Mouse (Mus musculus) ES-Bruce4 (cell line): ENCODE data around the gene Imp4. TPM values are rescaled to one million over a fixed set of nuclear protein-coding genes. Genes with fewer than 3 reads are reported as not detected.
"Not testable (repeated sequence)": the region's sequence is repeated elsewhere in the genome, so short reads cannot be mapped to it uniquely, and the experiment has no call there.

Experiments
- H3K27ac ChIP-seq: 2 replicates; pipeline ENCODE4 v1.5.1; 2012; ENCODE audit warnings: low read length, inconsistent platforms; ENCODE audit not compliant: insufficient read depth
- H3K27me3 ChIP-seq: 2 replicates; pipeline ENCODE4 v1.6.1; 2012; ENCODE audit warnings: mild to moderate bottlenecking, low read length, inconsistent platforms; ENCODE audit not compliant: control insufficient read depth, poor library complexity, insufficient read depth, severe bottlenecking
- H3K36me3 ChIP-seq: 2 replicates; pipeline ENCODE4 v1.6.1; 2012; ENCODE audit warnings: inconsistent platforms, mild to moderate bottlenecking, low read length, moderate library complexity; ENCODE audit not compliant: control insufficient read depth, poor library complexity, insufficient read depth, severe bottlenecking
- H3K4me1 ChIP-seq: one replicate; pipeline ENCODE4 v1.8.1; 2011; ENCODE audit warnings: low read length; ENCODE audit not compliant: control insufficient read depth, insufficient read depth
- H3K4me3 ChIP-seq: 2 replicates; pipeline ENCODE4 v1.5.1; 2011; ENCODE audit warnings: low read depth, mild to moderate bottlenecking, low read length
- H3K9ac ChIP-seq: 2 replicates; pipeline ENCODE4 v1.6.1; 2012; ENCODE audit warnings: low read depth, mild to moderate bottlenecking, inconsistent platforms; ENCODE audit not compliant: poor library complexity, severe bottlenecking
- H3K9me3 ChIP-seq: replicated peaks from 2 replicates; pipeline ENCODE4 v1.6.1; 2012; ENCODE audit warnings: mild to moderate bottlenecking, low read length, inconsistent platforms; ENCODE audit not compliant: control insufficient read depth, poor library complexity, insufficient read depth, severe bottlenecking
- CTCF ChIP-seq: IDR thresholded peaks from one replicate; pipeline ENCODE4 v1.8.1; 2011; ENCODE audit warnings: low read depth, low read length
- EP300 ChIP-seq: IDR thresholded peaks from 2 replicates; pipeline ENCODE4 v1.6.1; 2011; ENCODE audit warnings: low read depth, low read length; ENCODE audit not compliant: insufficient read depth
- POLR2A ChIP-seq: IDR thresholded peaks from one replicate; pipeline ENCODE4 v1.8.1; 2011; ENCODE audit warnings: low read length; ENCODE audit not compliant: insufficient read depth
- polyA plus RNA-seq: library from polyadenylated mRNA; stranded (reverse); fragments of >200 nt; gene quantifications from 2 replicates; pipeline ENCODE4 v1.2.4, GENCODE M21; 2011; ENCODE audit warnings: low read depth; ENCODE audit not compliant: missing spikeins, insufficient read depth, insufficient read length

Imp4 gene
- polyA plus RNA-seq, 1 experiment: 49.2 TPM

DNA sequence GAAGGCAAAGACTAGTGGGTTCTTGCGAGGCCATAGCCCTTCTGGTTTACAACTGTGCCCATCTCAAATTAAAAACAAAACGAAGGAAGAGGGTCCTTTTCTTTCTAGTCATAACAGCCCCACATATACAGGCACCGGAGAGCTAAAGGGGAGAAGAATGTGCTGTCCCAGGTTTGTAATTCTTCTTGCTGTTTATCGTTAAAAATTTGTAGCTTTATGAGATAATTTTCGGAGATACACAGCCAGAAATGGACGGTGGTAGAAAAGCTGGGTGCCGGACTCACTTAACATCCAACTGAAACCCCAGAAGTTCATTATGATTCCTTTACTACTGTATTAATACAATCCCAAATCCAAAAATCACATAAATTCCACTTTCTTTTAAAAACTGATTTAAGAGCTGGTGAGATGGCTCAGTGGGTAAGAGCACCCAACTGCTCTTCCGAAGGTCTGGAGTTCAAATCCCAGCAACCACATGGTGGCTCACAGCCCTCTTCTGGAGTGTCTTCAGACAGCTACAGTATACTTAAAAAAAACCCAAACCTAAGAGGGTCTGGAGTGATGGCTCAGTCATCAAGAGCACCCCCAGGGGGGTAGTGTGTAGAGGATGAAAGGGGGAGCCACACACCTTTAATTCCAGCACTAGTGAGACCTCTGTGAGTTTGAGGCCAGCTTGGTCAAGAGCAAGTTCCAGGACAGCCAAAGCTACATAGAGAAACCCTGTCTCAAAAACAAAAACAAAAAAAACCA, 4.1 kb upstream of the Imp4 start:
- H3K9ac ChIP-seq: peak overlapping the region; percentile 78
- no peaks in the 10 kb centered on the region for H3K27me3 ChIP-seq
- H3K27ac ChIP-seq: peak overlapping the region; percentile 47
- peak overlapping the region; percentile 100 for H3K4me3 ChIP-seq
- H3K36me3 ChIP-seq: no peaks in the 10 kb centered on the region
- TF ChIP-seq POLR2A (no peak), CTCF (no peak), EP300 (no peak)
- H3K9me3 ChIP-seq: peaks cover 11% of the 10 kb centered on the region
- H3K4me1 ChIP-seq: no peaks in the 10 kb centered on the region

GRCm38 (mm10) chr1:34436374-34436773, 3.3 kb upstream of the Imp4 start:
- no peaks in the 10 kb centered on the region for H3K4me1 ChIP-seq
- H3K9ac ChIP-seq: no peak overlapping the region
- H3K36me3 ChIP-seq: no peaks in the 10 kb centered on the region
- TF ChIP-seq POLR2A: no peak
- TF ChIP-seq EP300: no peak
- no peak for TF ChIP-seq CTCF
- no peaks in the 10 kb centered on the region for H3K27me3 ChIP-seq
- H3K27ac ChIP-seq: no peak overlapping the region
- no peak overlapping the region for H3K4me3 ChIP-seq
- peaks cover 3% of the 10 kb centered on the region; the same call in 1 of the 2 replicates for H3K9me3 ChIP-seq

GRCm38 (mm10) chr1:34437366-34437765, 2.3 kb upstream of the Imp4 start:
- not testable (repeated sequence) for H3K9ac ChIP-seq, H3K27me3 ChIP-seq

DNA sequence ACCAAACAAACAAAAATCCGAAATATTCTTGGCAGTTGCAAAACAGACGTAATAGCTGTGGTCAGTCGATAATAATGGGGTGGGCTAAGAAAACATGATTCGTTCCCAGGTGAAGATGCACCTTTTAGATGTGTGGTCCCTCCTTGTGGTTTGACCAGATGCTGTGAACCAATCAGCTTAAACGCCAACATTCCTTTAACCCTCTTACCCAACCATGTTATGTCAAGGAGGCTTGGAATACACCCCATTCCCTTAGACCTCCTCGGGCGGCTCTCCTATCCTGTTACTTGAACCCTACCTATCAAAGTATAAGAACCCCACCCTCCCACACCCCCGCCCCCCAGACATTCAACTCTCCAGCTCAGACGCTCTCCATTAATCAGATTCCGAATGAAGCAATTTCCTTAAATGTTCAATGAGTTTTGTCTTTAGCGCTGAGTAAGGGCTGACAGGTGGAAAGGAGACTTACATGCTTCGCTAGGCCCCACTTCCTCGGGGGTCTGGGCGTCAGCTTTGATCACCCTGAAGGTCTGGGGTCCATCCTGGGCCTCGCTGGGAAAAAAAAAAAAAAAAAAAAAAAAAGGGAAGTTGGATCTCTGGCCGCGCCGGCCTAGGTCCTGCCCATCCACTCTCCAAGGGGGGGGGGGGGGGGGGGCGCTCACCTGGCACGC, 1.1 kb upstream of the Imp4 start:
- TF ChIP-seq POLR2A (no peak), CTCF (no peak), EP300 (no peak)
- Histone ChIP-seq H3K27ac (no peak overlapping the region), H3K9me3 (no peaks in the 10 kb centered on the region), H3K4me1 (no peaks in the 10 kb centered on the region), H3K4me3 (peak overlapping the region; percentile 93), H3K36me3 (peaks cover 15% of the 10 kb centered on the region), H3K27me3 (no peaks in the 10 kb centered on the region), H3K9ac (peak overlapping the region; percentile 54)

More at GRCm38 (mm10) chr1:34437366-34437765, 2.3 kb upstream of the Imp4 start:
- not testable (repeated sequence) for H3K27ac ChIP-seq, H3K9me3 ChIP-seq, H3K36me3 ChIP-seq, H3K4me3 ChIP-seq, H3K4me1 ChIP-seq

DNA sequence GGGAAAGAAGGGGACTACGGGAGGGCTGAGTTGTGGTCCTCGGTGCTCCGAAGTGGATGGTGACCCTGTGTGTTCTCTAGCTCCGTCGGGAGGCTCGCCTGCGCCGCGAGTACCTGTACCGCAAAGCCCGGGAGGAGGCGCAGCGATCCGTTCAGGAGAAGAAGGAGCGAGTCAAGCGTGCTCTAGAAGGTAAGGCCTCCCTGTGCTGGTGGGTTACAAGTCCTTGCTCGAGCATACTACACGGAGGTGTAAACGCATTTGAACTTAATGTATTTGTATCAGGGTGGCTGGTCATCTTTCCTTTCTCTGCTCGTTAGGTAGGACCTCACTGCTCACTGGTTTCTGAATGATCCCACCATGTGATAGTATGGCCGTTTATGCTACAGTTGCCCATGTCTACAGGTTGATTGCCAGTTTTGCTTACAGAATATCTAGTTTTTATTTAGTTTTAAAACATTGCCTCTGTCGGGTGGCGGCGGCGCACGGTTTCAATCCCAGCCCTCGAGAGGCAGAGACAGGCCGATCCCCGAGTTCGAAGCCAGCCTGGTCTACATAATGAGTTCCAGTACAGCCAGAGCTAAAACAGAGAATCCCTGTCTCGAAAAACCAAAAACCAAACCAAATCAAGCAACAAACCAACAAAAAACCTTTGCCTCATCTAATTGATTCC, 445 bp downstream of the Imp4 start:
- no peaks in the 10 kb centered on the region for H3K4me1 ChIP-seq
- H3K27ac ChIP-seq: no peak overlapping the region
- peak overlapping the region; percentile 54 for H3K9ac ChIP-seq
- H3K9me3 ChIP-seq: no peaks in the 10 kb centered on the region
- TF ChIP-seq POLR2A: no peak
- no peak for TF ChIP-seq EP300
- peak; percentile 18 for TF ChIP-seq CTCF
- peaks cover 30% of the 10 kb centered on the region for H3K36me3 ChIP-seq
- H3K27me3 ChIP-seq: no peaks in the 10 kb centered on the region
- H3K4me3 ChIP-seq: peak overlapping the region; percentile 89

DNA sequence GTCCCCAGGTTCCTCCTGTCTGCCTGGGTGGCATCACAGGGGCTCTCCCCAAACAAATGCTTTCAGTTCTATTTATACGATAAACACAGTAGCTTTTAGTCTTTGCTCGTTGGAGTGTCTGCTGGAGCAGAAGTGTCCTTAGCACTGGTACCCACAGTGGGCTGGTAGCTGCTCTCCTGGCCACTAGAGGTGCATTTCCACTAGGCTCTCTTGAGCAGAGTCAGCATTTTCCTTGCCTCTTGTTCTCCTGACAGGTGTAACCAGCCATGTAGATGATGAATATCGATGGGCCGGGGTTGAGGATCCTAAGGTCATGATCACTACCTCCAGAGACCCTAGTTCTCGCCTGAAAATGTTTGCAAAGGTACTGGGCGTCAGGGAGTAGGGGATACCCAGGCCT, 3.5 kb downstream of the Imp4 start:
- TF ChIP-seq POLR2A (no peak), EP300 (no peak), CTCF (no peak)
- H3K27ac ChIP-seq: no peak overlapping the region
- peaks cover 40% of the 10 kb centered on the region for H3K36me3 ChIP-seq
- no peaks in the 10 kb centered on the region for H3K27me3 ChIP-seq
- no peak overlapping the region for H3K4me3 ChIP-seq
- H3K9ac ChIP-seq: no peak overlapping the region
- no peaks in the 10 kb centered on the region for H3K4me1 ChIP-seq
- no peaks in the 10 kb centered on the region for H3K9me3 ChIP-seq
